Mouse (Mus musculus) CD4-positive naive resting alpha-beta T cell, adult 57 days (primary cell): Measurements from ENCODE around the gene Mamdc4. TPM values are rescaled to one million over a fixed set of nuclear protein-coding genes. Genes with fewer than 3 reads are reported as not detected.

Experiments used
- total RNA-seq: library from RNA; stranded (reverse); gene quantifications from one replicate; pipeline ENCODE4 v1.2.4, GENCODE M21; 2023

Gene Mamdc4
- total RNA-seq, result 3.6 TPM

DNA sequence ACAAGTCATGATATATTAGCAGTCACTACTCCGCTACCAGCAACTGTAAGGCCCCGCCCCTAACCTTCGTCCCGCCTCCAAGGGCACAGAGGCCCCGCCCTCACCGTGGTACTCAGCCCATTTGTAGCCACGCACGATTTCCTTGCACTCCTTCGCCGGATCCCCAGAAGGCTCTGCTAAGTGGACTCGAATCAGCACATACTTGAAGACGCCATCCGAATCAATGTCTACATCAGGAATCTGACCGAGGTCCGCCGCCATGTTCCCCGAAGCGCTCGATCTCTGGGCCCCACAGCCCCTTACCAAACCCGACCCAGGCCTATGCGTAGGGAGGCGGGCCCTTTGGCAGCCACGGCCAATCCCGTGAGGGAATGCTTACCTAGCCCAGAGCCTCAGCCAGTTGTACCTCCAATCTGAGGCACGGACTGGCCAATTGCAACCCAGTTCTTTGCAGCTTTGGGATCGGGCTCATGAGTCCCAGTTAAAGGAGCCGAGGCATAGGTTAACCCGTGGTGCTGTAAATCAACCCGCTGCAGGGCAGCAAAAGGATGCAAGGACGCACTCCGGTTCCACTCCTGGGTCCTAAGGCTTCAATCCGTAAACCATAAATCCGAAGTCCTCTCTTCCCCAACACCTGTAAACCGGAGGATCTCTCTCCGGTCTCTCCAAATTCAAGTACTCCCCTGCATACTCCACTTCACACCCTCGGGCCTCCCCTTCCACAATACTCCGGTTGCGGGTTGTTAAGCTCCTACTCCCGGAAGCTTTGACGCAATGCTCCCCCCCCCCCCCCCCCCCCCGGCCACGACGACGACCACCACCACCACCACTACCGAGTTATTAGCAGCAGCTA lies at the start of gene Mamdc4, which contains the start of gene Phpt1:
Mamdc4 (minus strand) TSS at position 267 of the 853 bp plus-strand sequence.
Phpt1 (minus strand) TSS at position 646 of the 853 bp plus-strand sequence.

DNA sequence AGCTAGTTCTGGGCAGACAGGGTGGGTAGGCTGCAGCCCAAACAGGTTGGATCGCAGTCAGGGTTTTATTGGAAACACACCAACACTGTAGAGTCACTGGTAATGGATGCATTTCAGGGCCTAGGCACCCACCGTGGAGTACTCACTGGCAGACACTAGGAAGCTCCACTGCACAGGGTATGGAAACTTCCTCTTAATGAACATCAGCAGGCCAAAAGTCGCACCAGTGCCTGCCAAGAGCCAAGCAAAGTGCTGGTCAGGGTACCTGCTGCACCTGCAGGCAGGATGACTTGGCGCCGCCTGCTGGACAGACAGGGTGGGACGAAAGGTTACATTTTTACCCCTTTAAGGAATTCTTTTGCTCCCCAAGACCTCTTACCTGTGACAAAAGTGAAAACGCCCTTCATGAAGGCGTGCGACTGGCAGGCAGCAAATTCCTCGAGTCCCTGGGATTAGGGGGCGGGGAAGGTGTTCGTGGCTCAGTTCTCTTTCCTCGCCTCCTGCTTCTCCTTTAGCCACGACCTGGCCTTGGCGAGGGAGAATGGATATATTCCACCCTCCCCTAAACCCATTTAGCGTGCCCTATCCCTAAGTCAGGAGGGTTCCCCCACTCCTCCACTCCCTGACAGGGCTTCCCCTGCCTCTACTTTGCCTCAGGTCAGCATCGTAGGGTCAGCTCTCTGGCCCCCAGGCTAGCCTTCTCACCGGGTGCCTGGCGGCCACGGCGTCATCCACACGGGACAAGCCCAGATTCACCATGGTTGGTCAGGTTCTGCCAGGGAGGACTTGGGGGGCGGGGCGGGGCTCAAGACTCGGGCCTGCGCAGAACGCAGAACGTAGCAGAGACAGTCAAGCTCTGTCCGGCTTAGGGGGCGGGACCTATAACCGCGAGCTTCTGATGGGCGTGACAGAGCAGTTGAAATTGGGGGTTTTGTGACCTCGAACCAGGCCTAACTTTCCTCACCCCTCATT lies 46.9 kb upstream of the Mamdc4 start, which contains the start of gene Tmem141:
Tmem141 (minus strand) TSS at position 777 of the 972 bp plus-strand sequence.

DNA sequence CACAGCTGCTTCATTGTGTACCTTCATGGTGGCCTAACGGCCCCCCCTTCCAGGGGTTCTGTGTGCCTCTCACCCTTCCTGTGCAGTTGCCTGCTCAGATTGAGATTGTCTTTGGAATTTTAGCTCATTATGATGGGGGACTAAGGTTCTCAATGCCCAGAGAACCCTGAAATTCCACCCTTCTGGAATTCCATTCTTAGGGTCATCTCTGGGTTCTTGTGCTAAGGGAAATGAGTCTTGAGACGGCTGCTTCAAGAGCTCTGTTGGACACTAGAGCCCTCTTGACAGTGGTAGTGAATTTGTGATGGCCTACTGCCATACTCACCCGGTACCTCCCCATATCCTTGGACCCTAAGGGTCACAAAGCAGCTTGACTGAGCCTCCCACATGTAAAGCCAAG lies 42.9 kb upstream of the Mamdc4 start, which contains the start of gene Ccdc183:
Ccdc183 (minus strand) TSS at position 101 of the 400 bp plus-strand sequence.

DNA sequence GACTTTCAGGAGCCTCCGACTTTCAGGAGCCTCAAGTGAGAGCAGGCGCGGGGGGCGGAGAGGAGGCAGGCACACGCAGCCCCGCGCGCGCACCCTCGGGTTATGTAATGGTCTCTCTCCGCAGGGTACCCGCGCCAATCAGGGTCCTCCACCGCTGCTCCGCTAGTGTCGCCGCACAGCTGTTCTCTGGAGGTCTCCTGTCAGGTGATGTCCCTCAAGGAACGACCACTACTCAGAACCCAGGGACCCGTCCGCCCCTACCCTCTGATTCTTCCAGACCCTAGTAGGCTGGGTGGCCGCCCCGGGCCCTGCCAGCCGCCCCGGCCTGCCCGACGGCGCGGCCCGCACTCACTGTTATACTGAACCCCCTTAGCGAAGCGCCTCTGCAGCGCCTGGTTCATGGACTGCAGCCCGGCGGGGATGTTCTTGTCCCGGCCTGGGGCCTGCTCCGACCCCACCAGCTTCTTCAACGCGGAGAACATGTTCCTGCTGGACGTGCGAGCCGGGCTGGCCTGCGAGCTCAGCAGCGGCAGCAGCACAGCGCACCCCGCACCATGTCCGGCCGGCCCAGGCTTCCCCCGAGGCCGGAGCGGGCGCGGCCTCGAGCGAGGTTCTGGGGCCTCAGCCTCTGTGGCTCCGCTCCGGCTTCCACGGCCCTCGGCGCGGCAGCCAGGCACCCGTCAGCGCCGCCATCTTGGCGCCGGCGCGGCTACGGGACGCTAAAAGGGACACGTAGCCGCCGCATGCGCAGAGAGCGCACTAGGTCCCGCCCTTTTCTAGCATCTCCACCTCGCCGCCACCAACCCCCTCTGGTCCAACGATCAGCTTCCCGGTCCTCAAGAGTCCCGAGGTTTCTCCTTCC lies 33.3 kb upstream of the Mamdc4 start, which contains the start of gene Rabl6:
Rabl6 (minus strand) TSS at position 761 of the 862 bp plus-strand sequence.

DNA sequence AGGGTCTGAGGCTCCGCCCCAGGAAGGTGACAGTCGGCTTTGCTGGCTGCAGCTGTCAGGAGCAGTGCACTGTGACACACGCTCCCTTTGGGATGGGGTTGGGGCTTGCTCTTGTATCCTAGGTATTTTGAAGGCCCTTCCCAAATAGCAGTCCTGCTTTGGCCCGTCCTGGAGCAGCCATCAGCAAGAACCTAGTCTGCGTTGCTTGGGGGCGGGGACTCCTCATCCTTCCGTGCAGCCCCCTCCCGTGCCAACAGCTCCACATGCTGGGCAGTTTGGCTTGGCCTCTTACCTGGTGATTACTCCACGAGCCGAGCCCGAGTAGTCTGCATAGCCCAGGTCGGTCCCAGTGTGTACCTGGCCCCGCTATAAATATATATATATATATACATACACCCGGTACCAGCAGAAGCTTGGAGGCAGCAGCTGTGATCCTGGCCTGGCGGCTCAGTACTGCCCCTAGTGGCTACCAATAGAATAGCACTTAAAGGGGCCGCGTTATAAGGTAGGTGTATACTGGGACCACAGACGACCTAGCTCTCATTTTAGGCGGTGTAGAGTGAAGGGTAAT lies 6.7 kb upstream of the Mamdc4 start, which contains the start of gene Ajm1:
Ajm1 (minus strand) TSS at position 464 of the 571 bp plus-strand sequence.

DNA sequence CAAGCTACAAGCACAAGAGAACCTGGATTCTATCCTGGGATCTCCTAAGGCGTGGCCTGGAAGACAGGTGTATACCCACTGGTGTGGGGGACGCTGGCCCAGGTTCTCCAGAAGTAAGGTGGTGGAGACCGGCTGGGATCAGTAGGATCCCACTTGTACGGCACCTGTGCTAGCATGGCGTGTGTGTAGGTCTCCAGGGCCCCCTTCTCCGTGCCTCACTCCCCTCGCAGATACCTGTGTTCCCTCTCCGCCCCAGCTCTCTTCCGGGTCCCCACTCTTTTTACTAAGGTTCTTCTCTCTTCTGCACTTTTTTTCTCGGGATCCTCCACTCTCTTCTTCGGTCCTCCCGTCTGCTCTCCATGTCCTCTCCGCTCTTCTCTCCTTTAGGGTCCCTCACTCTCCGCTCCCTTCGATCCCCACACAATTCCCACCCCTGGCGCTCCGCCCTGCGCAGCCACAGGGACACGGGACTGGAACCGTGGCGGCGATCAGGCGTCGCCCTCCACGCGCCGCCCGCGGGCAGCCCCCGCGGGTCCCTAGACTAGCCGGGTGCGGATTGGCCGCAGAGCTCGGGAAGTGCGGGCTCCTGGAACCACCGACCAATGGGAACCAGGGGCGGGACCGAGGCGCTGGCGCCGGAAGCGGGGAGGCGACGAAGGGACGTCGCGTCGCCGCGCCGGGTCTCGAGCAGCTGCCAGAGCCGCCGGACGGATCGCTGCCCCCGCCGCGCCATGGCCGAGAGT lies 17.3 kb downstream of the Mamdc4 start, which contains the start of gene Edf1:
Edf1 (plus strand) TSS at position 627 of the 743 bp plus-strand sequence.

DNA sequence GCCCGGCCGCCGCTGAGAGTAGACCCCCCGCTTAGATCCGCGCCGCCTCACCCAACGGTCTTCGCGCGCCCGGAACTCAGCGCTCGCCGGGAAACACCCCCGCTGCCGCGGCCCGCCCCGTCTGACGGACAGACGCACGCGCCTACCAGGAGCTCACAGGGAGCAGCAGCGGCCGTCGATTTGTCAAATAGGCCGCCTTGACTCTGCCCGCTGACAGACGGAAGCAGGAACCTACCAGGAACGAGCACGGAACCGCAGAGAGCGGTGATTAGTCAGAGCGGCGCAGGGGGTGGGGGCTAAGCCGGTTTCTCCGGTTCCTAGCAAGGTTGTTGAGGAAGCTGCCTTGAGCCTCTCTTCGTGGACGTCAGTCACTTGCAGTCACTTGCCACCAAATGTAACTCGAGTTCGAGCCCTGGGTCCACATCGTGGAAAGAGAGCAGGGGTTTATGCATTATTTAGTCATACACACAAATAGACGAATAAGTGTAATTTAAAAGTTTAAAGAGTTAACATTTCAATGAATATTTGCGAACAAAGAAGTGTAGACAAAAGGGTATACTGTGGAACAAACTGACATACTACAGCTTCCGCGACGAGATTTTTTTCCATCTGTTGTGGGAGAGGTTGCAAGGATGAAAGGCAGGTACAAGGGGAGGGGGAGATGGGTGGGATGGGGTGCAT lies 27.7 kb downstream of the Mamdc4 start, which contains the start of gene Traf2:
Traf2 (minus strand) TSS at position 130 of the 681 bp plus-strand sequence.

Other genes starting within 250 kb of the Mamdc4 start
- gene Man1b1, start 242.5 kb downstream of the Mamdc4 start, total RNA-seq, result 50.6 TPM
- gene Dpp7, start 218.5 kb downstream of the Mamdc4 start, total RNA-seq, result 17.2 TPM
- 10.3 TPM for gene Uap1l1, start 209.2 kb downstream of the Mamdc4 start, total RNA-seq
- 0.74 TPM for gene Sapcd2, start 202.5 kb downstream of the Mamdc4 start, total RNA-seq
- 1.4 TPM for gene Entpd2, start 179.0 kb downstream of the Mamdc4 start, total RNA-seq
- 0.98 TPM for gene Npdc1, start 175.5 kb downstream of the Mamdc4 start, total RNA-seq
- 0.59 TPM for gene Fut7, start 151.6 kb downstream of the Mamdc4 start, total RNA-seq
- gene Abca2, start 146.1 kb downstream of the Mamdc4 start, total RNA-seq, result 69.0 TPM
- not detected for gene Clic3, start 118.0 kb downstream of the Mamdc4 start, total RNA-seq
- gene Paxx, start 113.8 kb downstream of the Mamdc4 start, total RNA-seq, result 92.6 TPM
- gene Ptgds, start 104.8 kb downstream of the Mamdc4 start, total RNA-seq, result not detected
- gene Lcn12, start 80.9 kb downstream of the Mamdc4 start, total RNA-seq, result not detected
- gene Fbxw5, start 74.1 kb downstream of the Mamdc4 start, total RNA-seq, result 47.7 TPM
- gene C8g, start 73.1 kb downstream of the Mamdc4 start, total RNA-seq, result not detected
- gene Traf2, start 27.9 kb downstream of the Mamdc4 start, total RNA-seq, result 49.0 TPM
- gene Edf1, start 17.0 kb downstream of the Mamdc4 start, total RNA-seq, result 117 TPM
- 29.9 TPM for gene Phpt1, start 379 bp upstream of the Mamdc4 start, total RNA-seq
- 0.33 TPM for gene Ajm1, start 6.9 kb upstream of the Mamdc4 start, total RNA-seq
- 105 TPM for gene Rabl6, start 33.7 kb upstream of the Mamdc4 start, total RNA-seq
- not detected for gene Ccdc183, start 42.8 kb upstream of the Mamdc4 start, total RNA-seq
- gene Tmem141, start 47.2 kb upstream of the Mamdc4 start, total RNA-seq, result 1.6 TPM
- gene Fcna, start 53.2 kb upstream of the Mamdc4 start, total RNA-seq, result 6.2 TPM
- gene Lcn8, start 78.3 kb upstream of the Mamdc4 start, total RNA-seq, result not detected
- not detected for gene Lcn5, start 83.1 kb upstream of the Mamdc4 start, total RNA-seq
- gene Lcn6, start 101.9 kb upstream of the Mamdc4 start, total RNA-seq, result not detected
- gene Lcn10, start 107.9 kb upstream of the Mamdc4 start, total RNA-seq, result not detected
- not detected for gene Obp2a, start 125.2 kb upstream of the Mamdc4 start, total RNA-seq
- gene Bmyc, start 131.9 kb upstream of the Mamdc4 start, total RNA-seq, result 17.0 TPM
- not detected for gene Obp2b, start 162.2 kb upstream of the Mamdc4 start, total RNA-seq
- gene Lcn3, start 190.7 kb upstream of the Mamdc4 start, total RNA-seq, result not detected
- not detected for gene Lcn11, start 202.2 kb upstream of the Mamdc4 start, total RNA-seq
- gene Gm13539, start 207.4 kb upstream of the Mamdc4 start, total RNA-seq, result not detected
- not detected for gene Glt6d1, start 241.0 kb upstream of the Mamdc4 start, total RNA-seq
- not detected for gene Lcn9, start 248.3 kb upstream of the Mamdc4 start, total RNA-seq